Mouse (Mus musculus) spleen, adult 18-20 months (tissue): Measurements from ENCODE around the gene Mtfr2.

Experiments used
- DNase-seq, 2 experiments: peaks; one replicate each; pipeline ENCODE4 v3.0.0; 2022; ENCODE audit warnings: mixed read lengths in 2 of 2

Mtfr2 gene

GRCm38 (mm10) chr10:20379071-20379735 is 31.6 kb downstream of the Mtfr2 start:
- DNase-seq, result no peak

GRCm38 (mm10) chr10:20380798-20381197 is 33.2 kb downstream of the Mtfr2 start:
- DNase-seq, result no peak

GRCm38 (mm10) chr10:20381352-20381751 is 33.8 kb downstream of the Mtfr2 start:
- no peak for DNase-seq

- DNase-seq, result no peak
Measured at GRCm38 (mm10) chr10:20382807-20383419, 35.3 kb downstream of the Mtfr2 start.

GRCm38 (mm10) chr10:20390568-20390967 is 43.0 kb downstream of the Mtfr2 start:
- no peak for DNase-seq

- no peak for DNase-seq
Measured at GRCm38 (mm10) chr10:20394815-20395214, 47.2 kb downstream of the Mtfr2 start.

- DNase-seq, result no peak
Measured at GRCm38 (mm10) chr10:20395778-20396177, 48.2 kb downstream of the Mtfr2 start.

- DNase-seq, result peak in 1 of 2 experiments; percentile 18
Measured at GRCm38 (mm10) chr10:20398224-20398623, 50.7 kb downstream of the Mtfr2 start.

- DNase-seq, result no peak
Measured at GRCm38 (mm10) chr10:20398641-20399390, 51.2 kb downstream of the Mtfr2 start.

- DNase-seq, result no peak
Measured at GRCm38 (mm10) chr10:20400406-20400805, 52.8 kb downstream of the Mtfr2 start.

GRCm38 (mm10) chr10:20402941-20403340 is 55.4 kb downstream of the Mtfr2 start:
- no peak for DNase-seq

GRCm38 (mm10) chr10:20405471-20405870 is 57.9 kb downstream of the Mtfr2 start:
- no peak for DNase-seq

GRCm38 (mm10) chr10:20408336-20408735 is 60.8 kb downstream of the Mtfr2 start:
- no peak for DNase-seq

- no peak for DNase-seq
Measured at GRCm38 (mm10) chr10:20409181-20409580, 61.6 kb downstream of the Mtfr2 start.
